Mouse (Mus musculus) brain, embryonic 14.5 days (tissue): ENCODE measurements around the gene Fam83d.

Experiments
- CTCF ChIP-seq: fragments of 200-500 bp; IDR thresholded peaks from 2 replicates; pipeline ENCODE4 v1.5.1; 2012; ENCODE audit warnings: inconsistent platforms, mild to moderate bottlenecking, moderate library complexity, borderline replicate concordance; ENCODE audit not compliant: insufficient read depth, insufficient read length; ENCODE audit errors: extremely low read depth
- POLR2A ChIP-seq: fragments of 200-500 bp; IDR thresholded peaks from 2 replicates; pipeline ENCODE4 v1.6.1; 2012; ENCODE audit warnings: mild to moderate bottlenecking, inconsistent platforms, borderline replicate concordance; ENCODE audit not compliant: poor library complexity, insufficient read depth, insufficient read length, severe bottlenecking; ENCODE audit errors: extremely low read depth

DNA sequence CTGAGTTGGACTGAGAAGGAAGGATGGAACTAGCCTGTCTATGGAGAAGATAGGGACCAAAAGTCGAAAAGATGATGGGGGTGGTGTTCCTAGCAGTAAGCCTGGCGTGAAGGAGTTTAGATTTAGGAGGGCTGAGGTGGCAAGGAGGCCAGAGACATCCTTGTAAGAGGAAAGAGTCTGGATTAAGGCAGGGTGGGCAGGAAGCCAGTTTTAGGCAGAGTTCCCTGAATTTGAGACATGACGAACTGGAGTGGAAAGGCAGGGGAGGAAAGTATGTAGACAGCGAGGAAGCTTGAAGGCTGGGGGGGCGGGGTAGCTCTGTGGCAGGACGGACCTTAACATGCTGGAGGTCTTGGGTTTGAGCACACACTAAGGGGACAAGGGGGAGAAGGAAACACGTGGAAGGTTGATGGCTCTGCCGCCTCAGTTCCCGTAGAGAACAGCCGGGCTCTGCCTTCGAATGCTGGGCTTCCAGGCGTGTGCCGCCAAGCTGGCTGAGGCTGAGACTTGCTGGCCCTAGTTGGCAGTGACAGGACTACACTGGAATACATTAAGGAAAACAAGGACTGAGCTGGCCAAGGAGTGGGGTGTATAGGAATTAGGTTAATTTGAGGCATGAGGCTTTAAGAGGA is 2.3 kb downstream of the Fam83d start:
- no peak for TF ChIP-seq CTCF
- TF ChIP-seq POLR2A: no peak
